Mouse (Mus musculus) intestine, postnatal 0 days (tissue): ENCODE data around the gene Trp53i13. TPM values are rescaled to one million over a fixed set of nuclear protein-coding genes. Genes with fewer than 3 reads are reported as not detected.

Source experiments
- ATAC-seq: fragments of 200-750 bp; cut with Nextera tagmentation; 2 replicates; pipeline ENCODE4 v1.8.0; 2017; ENCODE audit warnings: mild to moderate bottlenecking, moderate TSS enrichment, moderate library complexity
- H3K27ac ChIP-seq: fragments of 300-500 bp; sonication (generic); 2 replicates; pipeline ENCODE4 v1.5.1; 2014; ENCODE audit warnings: mild to moderate bottlenecking, low read depth, low read length, moderate library complexity
- H3K27me3 ChIP-seq: fragments of 300-500 bp; sonication (generic); replicated peaks from 2 replicates; pipeline ENCODE4 v1.6.1; 2014; ENCODE audit warnings: low read length, mixed read lengths; ENCODE audit not compliant: control insufficient read depth, insufficient read depth
- H3K36me3 ChIP-seq: fragments of 300-500 bp; sonication (generic); 2 replicates; pipeline ENCODE4 v1.6.1; 2014; ENCODE audit warnings: mild to moderate bottlenecking, moderate library complexity; ENCODE audit not compliant: control insufficient read depth, insufficient read depth
- H3K4me1 ChIP-seq: fragments of 300-500 bp; sonication (generic); replicated peaks from 2 replicates; pipeline ENCODE4 v1.6.1; 2014; ENCODE audit warnings: antibody characterized with exemption, low read length, mixed read lengths; ENCODE audit not compliant: control insufficient read depth, insufficient read depth
- H3K4me2 ChIP-seq: fragments of 300-500 bp; sonication (generic); replicated peaks from 2 replicates; pipeline ENCODE4 v1.6.1; 2014; ENCODE audit warnings: low read depth, mild to moderate bottlenecking, moderate library complexity
- H3K4me3 ChIP-seq: fragments of 300-500 bp; sonication (generic); 2 replicates; pipeline ENCODE4 v1.5.1; 2014; ENCODE audit warnings: low read depth, low read length
- H3K9ac ChIP-seq: fragments of 300-500 bp; sonication (generic); 2 replicates; pipeline ENCODE4 v1.6.1; 2014; ENCODE audit warnings: mild to moderate bottlenecking, low read depth, low read length
- H3K9me3 ChIP-seq: fragments of 300-500 bp; sonication (generic); 2 replicates; pipeline ENCODE4 v1.6.1; 2016; ENCODE audit warnings: mixed run types; ENCODE audit not compliant: control insufficient read depth
- CTCF ChIP-seq: sonication (generic); IDR thresholded peaks from 2 replicates; pipeline ENCODE4 v1.5.1; 2016; ENCODE audit warnings: low read depth, mild to moderate bottlenecking, control low read depth, antibody characterized with exemption, moderate library complexity
- WGBS: fragments of 180-500 bp; shearing (Covaris S2); extraction: QIAGEN DNeasy Blood & Tissue Kit; methylation state at CpG from one replicate; pipeline ENCODE4 v1.1.7; 2014; 5-methylcytosine and 5-hydroxymethylcytosine counted together
- polyA plus RNA-seq: library from polyadenylated mRNA; unstranded; fragments of >200 nt; fragmentation: Nextera tagmentation; extraction: Ambion mirVana; gene quantifications from 2 replicates; pipeline ENCODE4 v1.2.1, GENCODE M21; 2015

Gene Trp53i13
- polyA plus RNA-seq, 1 experiment from 2014 or later: 22.9 TPM

DNA sequence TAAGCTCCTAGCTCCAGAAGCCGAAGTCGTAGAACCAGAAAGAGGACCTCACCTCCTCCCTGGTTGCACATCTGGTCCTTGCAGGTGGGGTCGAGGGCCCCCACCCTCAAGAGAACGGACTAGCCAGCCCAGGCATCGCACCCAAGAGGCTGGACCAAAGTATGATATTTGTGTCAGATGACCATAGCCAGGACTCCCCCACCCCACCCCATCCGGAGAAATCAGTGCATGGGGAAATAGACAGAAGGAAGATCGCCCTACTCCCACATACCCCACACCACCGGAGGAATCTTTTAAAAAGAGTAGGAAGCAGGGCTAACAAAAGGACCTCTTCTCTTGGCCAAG, 52.7 kb downstream of the Trp53i13 start:
- H3K27me3 ChIP-seq: peaks cover 46% of the 10 kb centered on the region
- no peak overlapping the region for H3K27ac ChIP-seq
- H3K4me3 ChIP-seq: peak overlapping the region; percentile 57
- no peak for TF ChIP-seq CTCF
- H3K9ac ChIP-seq: no peak overlapping the region
- H3K36me3 ChIP-seq: no peaks in the 10 kb centered on the region
- WGBS: 45% methylated on average over 8 of the region's 8 CpGs
- no peak for ATAC-seq
- no peaks in the 10 kb centered on the region; the same call in 1 of the 2 replicates for H3K4me1 ChIP-seq
- H3K4me2 ChIP-seq: peak overlapping the region; percentile 96
- H3K9me3 ChIP-seq: no peaks in the 10 kb centered on the region

- TF ChIP-seq CTCF: no peak
- Histone ChIP-seq H3K27me3 (peaks cover 41% of the 10 kb centered on the region), H3K9ac (0 out of 2 replicates have a peak within 1 kb of the TSS, but pooled peaks have one; percentile 1), H3K27ac (no peak within 1 kb of the TSS), H3K4me1 (no peaks in the 10 kb centered on the region; the same call in 1 of the 2 replicates), H3K36me3 (no peaks in the 10 kb centered on the region), H3K4me2 (peak within 1 kb of the TSS; percentile 96), H3K4me3 (peak within 1 kb of the TSS; percentile 57), H3K9me3 (no peaks in the 10 kb centered on the region)
- WGBS: 1% methylated on average over 70 of the region's 73 CpGs
- peak; percentile 46; the same call in 1 of the 2 replicates for ATAC-seq
Measured at GRCm38 (mm10) chr11:77462283-77463100, 53.3 kb downstream of the Trp53i13 start, which contains the start of gene Coro6. Coro6 (plus strand) TSS chr11:77462411.

DNA sequence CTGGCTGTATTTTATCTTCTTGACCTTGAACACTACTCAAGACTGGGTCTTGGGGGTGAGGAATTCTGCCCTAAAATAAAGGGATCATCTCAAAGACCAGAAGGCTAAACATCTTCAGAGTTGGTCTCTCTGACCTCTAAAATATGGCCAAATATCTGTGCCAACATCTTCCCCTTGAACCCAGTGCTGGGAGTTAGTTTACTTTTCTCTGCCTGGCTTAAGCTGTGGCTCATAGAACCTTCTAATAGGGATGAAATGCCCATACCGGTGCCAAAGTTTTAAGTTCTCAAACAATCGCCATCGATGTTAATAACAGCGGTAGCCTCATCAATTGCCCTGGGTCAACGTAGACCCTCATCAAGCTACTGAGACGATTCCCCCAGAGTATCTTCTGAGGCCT, 53.9 kb downstream of the Trp53i13 start:
- no peak for ATAC-seq
- no peak overlapping the region for H3K9ac ChIP-seq
- H3K9me3 ChIP-seq: no peaks in the 10 kb centered on the region
- WGBS: 4% methylated on average over 6 of the region's 6 CpGs
- peak overlapping the region; percentile 57 for H3K4me3 ChIP-seq
- no peaks in the 10 kb centered on the region; the same call in 1 of the 2 replicates for H3K4me1 ChIP-seq
- no peak overlapping the region for H3K27ac ChIP-seq
- peaks cover 34% of the 10 kb centered on the region for H3K27me3 ChIP-seq
- TF ChIP-seq CTCF: no peak
- no peaks in the 10 kb centered on the region; the same call in 1 of the 2 replicates for H3K36me3 ChIP-seq
- peak overlapping the region; percentile 96 for H3K4me2 ChIP-seq

Other genes with a start within 250 kb of the Trp53i13 start
- gene Coro6, start 53.6 kb downstream of the Trp53i13 start, polyA plus RNA-seq: 0.18 TPM in 2 replicates
- gene Ankrd13b, start 26.3 kb downstream of the Trp53i13 start, polyA plus RNA-seq: 2.1 TPM in 2 replicates
- 21.2 and 21.9 TPM in 2 replicates for gene Git1, start 22.4 kb downstream of the Trp53i13 start, polyA plus RNA-seq
- gene Abhd15, start 859 bp downstream of the Trp53i13 start, polyA plus RNA-seq: 2.2 and 3.3 TPM in 2 replicates
- not detected in 2 replicates for gene Gm10392, start 3.2 kb upstream of the Trp53i13 start, polyA plus RNA-seq
- 8.6 and 9.3 TPM in 2 replicates for gene Taok1, start 91.8 kb upstream of the Trp53i13 start, polyA plus RNA-seq
- 4.6 and 7.2 TPM in 2 replicates for gene Nufip2, start 170.2 kb upstream of the Trp53i13 start, polyA plus RNA-seq
- gene Cryba1, start 209.3 kb upstream of the Trp53i13 start, polyA plus RNA-seq: not detected in 2 replicates
- gene Myo18a, start 247.3 kb upstream of the Trp53i13 start, polyA plus RNA-seq: 25.4 and 30.7 TPM in 2 replicates